Mouse (Mus musculus): ENCODE measurements at regions not wholly inside any gene's neighbourhood (a gene's known extent, or its start where the extent isn't known, plus 50 kb on each side); places are given as distances from the start of the nearest gene placed in this dataset.

GRCm38 (mm10) chr6:35651401-35651800, 111.7 kb upstream of the Mtpn start:
- no peak overlapping the region for H3K27ac ChIP-seq
- H3K36me3 ChIP-seq (replicated peaks; ENCODE audit: control insufficient read depth, insufficient read depth, low read depth), result no peaks in the 10 kb centered on the region
- WGBS (ENCODE audit: insufficient replicate concordance), result 47% methylated on average over 4 of the region's 4 CpGs
- no peak overlapping the region for H3K9ac ChIP-seq (replicated peaks)
- H3K4me1 ChIP-seq (replicated peaks; ENCODE audit: control insufficient read depth in 2 of 2, insufficient read depth in 2 of 2, low read length in 1 of 2), result no peaks in the 10 kb centered on the region
- H3K27me3 ChIP-seq (ENCODE audit: control insufficient read depth, insufficient read depth, low read length), result no peaks in the 10 kb centered on the region
- TF ChIP-seq EP300 (IDR thresholded peaks at IDR 0.05; ENCODE audit: low read depth), result no peak
- no peak for DNase-seq (ENCODE audit: low read depth in 3 of 3, low spot score in 3 of 3)
- no peak overlapping the region for H3K4me2 ChIP-seq (ENCODE audit: low read depth)
- no peaks in the 10 kb centered on the region for H3K9me3 ChIP-seq (ENCODE audit: control insufficient read depth, low read length)
- peak; percentile 39; the same call in 1 of the 2 replicates for ATAC-seq (ENCODE audit: insufficient read depth)
- H3K4me3 ChIP-seq (ENCODE audit: insufficient read depth in 1 of 2, low read depth in 2 of 2, low read length in 2 of 2), result no peak overlapping the region

GRCm38 (mm10) chr6:35645210-35645609, 105.5 kb upstream of the Mtpn start:
- Histone ChIP-seq H3K27me3 (ENCODE audit: control insufficient read depth, insufficient read depth, low read length) (no peaks in the 10 kb centered on the region), H3K36me3 (replicated peaks; ENCODE audit: control insufficient read depth, insufficient read depth, low read depth) (no peaks in the 10 kb centered on the region), H3K4me2 (ENCODE audit: low read depth) (no peak overlapping the region), H3K4me3 (ENCODE audit: insufficient read depth in 1 of 2, low read depth in 2 of 2, low read length in 2 of 2) (no peak overlapping the region), H3K9ac (replicated peaks) (no peak overlapping the region), H3K27ac (no peak overlapping the region), H3K4me1 (replicated peaks; ENCODE audit: control insufficient read depth in 2 of 2, insufficient read depth in 2 of 2, low read length in 1 of 2) (no peaks in the 10 kb centered on the region), H3K9me3 (ENCODE audit: control insufficient read depth, low read length) (no peaks in the 10 kb centered on the region)
- 69% methylated on average over 7 of the region's 7 CpGs for WGBS (ENCODE audit: insufficient replicate concordance)
- DNase-seq (ENCODE audit: low read depth in 3 of 3, low spot score in 3 of 3) (no peak), ATAC-seq (ENCODE audit: insufficient read depth) (no peak)
- no peak for TF ChIP-seq CTCF (IDR thresholded peaks at IDR 0.05; ENCODE audit: low read depth)
- no peak for TF ChIP-seq EP300 (IDR thresholded peaks at IDR 0.05; ENCODE audit: low read depth)

GRCm38 (mm10) chr6:35640672-35641071, 101.0 kb upstream of the Mtpn start:
- H3K4me3 ChIP-seq (ENCODE audit: insufficient read depth in 1 of 2, low read depth in 2 of 2, low read length in 2 of 2), result no peak overlapping the region
- no peak for DNase-seq (ENCODE audit: low read depth in 3 of 3, low spot score in 3 of 3)
- no peak for ATAC-seq (ENCODE audit: insufficient read depth)
- H3K4me1 ChIP-seq (replicated peaks; ENCODE audit: control insufficient read depth in 2 of 2, insufficient read depth in 2 of 2, low read length in 1 of 2), result no peaks in the 10 kb centered on the region
- H3K4me2 ChIP-seq (ENCODE audit: low read depth), result no peak overlapping the region
- TF ChIP-seq EP300 (IDR thresholded peaks at IDR 0.05; ENCODE audit: low read depth), result no peak
- TF ChIP-seq CTCF (IDR thresholded peaks at IDR 0.05; ENCODE audit: low read depth), result no peak
- H3K9ac ChIP-seq (replicated peaks), result no peak overlapping the region
- H3K27ac ChIP-seq, result no peak overlapping the region
- H3K27me3 ChIP-seq (ENCODE audit: control insufficient read depth, insufficient read depth, low read length), result no peaks in the 10 kb centered on the region
- no peaks in the 10 kb centered on the region for H3K9me3 ChIP-seq (ENCODE audit: control insufficient read depth, low read length)
- no peaks in the 10 kb centered on the region for H3K36me3 ChIP-seq (replicated peaks; ENCODE audit: control insufficient read depth, insufficient read depth, low read depth)

- DNase-seq (ENCODE audit: low read depth in 3 of 3, low spot score in 3 of 3) (no peak), ATAC-seq (ENCODE audit: insufficient read depth) (no peak)
- Histone ChIP-seq H3K27ac (no peak overlapping the region), H3K27me3 (ENCODE audit: control insufficient read depth, insufficient read depth, low read length) (no peaks in the 10 kb centered on the region), H3K4me1 (replicated peaks; ENCODE audit: control insufficient read depth in 2 of 2, insufficient read depth in 2 of 2, low read length in 1 of 2) (no peaks in the 10 kb centered on the region), H3K36me3 (replicated peaks; ENCODE audit: control insufficient read depth, insufficient read depth, low read depth) (no peaks in the 10 kb centered on the region), H3K9me3 (ENCODE audit: control insufficient read depth, low read length) (no peaks in the 10 kb centered on the region; the same call in 1 of the 2 replicates), H3K4me3 (ENCODE audit: insufficient read depth in 1 of 2, low read depth in 2 of 2, low read length in 2 of 2) (no peak overlapping the region), H3K4me2 (ENCODE audit: low read depth) (no peak overlapping the region), H3K9ac (replicated peaks) (no peak overlapping the region)
- TF ChIP-seq EP300 (IDR thresholded peaks at IDR 0.05; ENCODE audit: low read depth), result no peak
- TF ChIP-seq CTCF (IDR thresholded peaks at IDR 0.05; ENCODE audit: low read depth), result no peak
- WGBS (ENCODE audit: insufficient replicate concordance), result 48% methylated on average over 2 of the region's 2 CpGs
Measured at GRCm38 (mm10) chr6:35608336-35608735, 68.6 kb upstream of the Mtpn start.

GRCm38 (mm10) chr6:35605100-35605499, 65.4 kb upstream of the Mtpn start:
- ATAC-seq (ENCODE audit: insufficient read depth), result no peak
- DNase-seq (ENCODE audit: low read depth in 3 of 3, low spot score in 3 of 3), result no peak
- H3K9me3 ChIP-seq (ENCODE audit: control insufficient read depth, low read length), result no peaks in the 10 kb centered on the region; the same call in 1 of the 2 replicates
- H3K4me2 ChIP-seq (ENCODE audit: low read depth), result no peak overlapping the region
- no peaks in the 10 kb centered on the region for H3K27me3 ChIP-seq (ENCODE audit: control insufficient read depth, insufficient read depth, low read length)
- no peak overlapping the region for H3K27ac ChIP-seq
- TF ChIP-seq EP300 (IDR thresholded peaks at IDR 0.05; ENCODE audit: low read depth), result no peak
- no peak for TF ChIP-seq CTCF (IDR thresholded peaks at IDR 0.05; ENCODE audit: low read depth)
- H3K36me3 ChIP-seq (replicated peaks; ENCODE audit: control insufficient read depth, insufficient read depth, low read depth), result no peaks in the 10 kb centered on the region
- H3K4me3 ChIP-seq (ENCODE audit: insufficient read depth in 1 of 2, low read depth in 2 of 2, low read length in 2 of 2), result no peak overlapping the region
- no peak overlapping the region for H3K9ac ChIP-seq (replicated peaks)
- H3K4me1 ChIP-seq (replicated peaks; ENCODE audit: control insufficient read depth in 2 of 2, insufficient read depth in 2 of 2, low read length in 1 of 2), result no peaks in the 10 kb centered on the region
- WGBS (ENCODE audit: insufficient replicate concordance), result 40% methylated on average over 3 of the region's 3 CpGs
